Mouse (Mus musculus) MEL (cell line): ENCODE data around the gene Kif3b.

Experiments
- CTCF ChIP-seq, 3 experiments: IDR thresholded peaks in 2 of 3; conservative IDR thresholded peaks in 1 of 3; 2 replicates each; pipeline ENCODE4 v1.5.1; 2011 to 2012; ENCODE audit warnings: low read length in 3 of 3, low read depth in 2 of 3, mild to moderate bottlenecking in 2 of 3, improper control_type of control experiment in 1 of 3, inconsistent platforms in 1 of 3, mixed read lengths in 1 of 3, moderate library complexity in 1 of 3; ENCODE audit not compliant: control insufficient read depth in 1 of 3, insufficient read depth in 1 of 3, poor library complexity in 1 of 3, severe bottlenecking in 1 of 3
- E2F4 ChIP-seq: IDR thresholded peaks from 2 replicates; pipeline ENCODE4 v1.6.1; 2011; ENCODE audit warnings: low read depth, low read length, improper control_type of control experiment, borderline replicate concordance
- GABPA ChIP-seq: IDR thresholded peaks from 2 replicates; pipeline ENCODE4 v1.6.1; 2012; ENCODE audit warnings: low read depth, mild to moderate bottlenecking, inconsistent platforms, low read length, improper control_type of control experiment, moderate library complexity
- HCFC1 ChIP-seq: IDR thresholded peaks from 2 replicates; pipeline ENCODE4 v1.6.1; 2012; ENCODE audit warnings: low read depth, mild to moderate bottlenecking, inconsistent platforms, low read length, improper control_type of control experiment, moderate library complexity
- MAFK ChIP-seq: IDR thresholded peaks from 2 replicates; pipeline ENCODE4 v1.6.1; 2011; ENCODE audit warnings: low read depth, mild to moderate bottlenecking, low read length, improper control_type of control experiment, borderline replicate concordance
- POLR2A ChIP-seq, 2 experiments: IDR thresholded peaks; 2 replicates each; pipeline ENCODE4 v1.6.1; 2011 to 2012; ENCODE audit warnings: low read length in 2 of 2, mild to moderate bottlenecking in 2 of 2, control low read depth in 1 of 2, improper control_type of control experiment in 1 of 2, low read depth in 1 of 2, moderate library complexity in 1 of 2; ENCODE audit not compliant: control insufficient read depth in 1 of 2, insufficient read depth in 1 of 2, poor library complexity in 1 of 2
- RAD21 ChIP-seq: IDR thresholded peaks from 2 replicates; pipeline ENCODE4 v1.6.1; 2011; ENCODE audit warnings: mild to moderate bottlenecking, low read depth, low read length, improper control_type of control experiment
- TCF12 ChIP-seq: IDR thresholded peaks from 2 replicates; pipeline ENCODE4 v1.6.1; 2014; ENCODE audit warnings: low read depth, mild to moderate bottlenecking, inconsistent platforms, low read length, improper control_type of control experiment, moderate library complexity
- ZNF384 ChIP-seq: IDR thresholded peaks from 2 replicates; pipeline ENCODE4 v1.6.1; 2012; ENCODE audit warnings: low read depth, mild to moderate bottlenecking, inconsistent platforms, low read length, improper control_type of control experiment

GRCm38 (mm10) chr2:153256604-153257003 is 34.6 kb upstream of the Kif3b start:
- no peak for TF ChIP-seq CTCF (IDR thresholded peaks at IDR 0.05 in 2 of 3, conservative IDR thresholded peaks at IDR 0.05 in 1 of 3; ENCODE audit: control insufficient read depth in 1 of 3, insufficient read depth in 1 of 3, low read depth in 2 of 3, low read length in 3 of 3, poor library complexity in 1 of 3, severe bottlenecking in 1 of 3)
- no peak for TF ChIP-seq ZNF384
- no peak for TF ChIP-seq E2F4
- TF ChIP-seq HCFC1, result no peak
- TF ChIP-seq TCF12, result no peak
- TF ChIP-seq MAFK, result no peak
- no peak for TF ChIP-seq RAD21
- TF ChIP-seq POLR2A (IDR thresholded peaks at IDR 0.05; ENCODE audit: control insufficient read depth in 1 of 2, insufficient read depth in 1 of 2, low read depth in 1 of 2, low read length in 2 of 2, poor library complexity in 1 of 2), result no peak
- TF ChIP-seq GABPA, result no peak
